Mouse (Mus musculus): ENCODE data around the gene Tspan9.

GRCm38 (mm10) chr6:128021106-128021930, 122.1 kb downstream of the Tspan9 start:
- TF ChIP-seq POLR2A (IDR thresholded peaks at IDR 0.05; ENCODE audit: extremely low read depth, insufficient read depth, low read length) (no peak), CTCF (IDR thresholded peaks at IDR 0.05; ENCODE audit: low read depth, low read length) (no peak)
